Mouse (Mus musculus) hindbrain, postnatal 0 days (tissue): ENCODE data around the gene Ifnl2. TPM values are rescaled to one million over a fixed set of nuclear protein-coding genes. Genes with fewer than 3 reads are reported as not detected.
"Not testable (repeated sequence)": the region's sequence is repeated elsewhere in the genome, so short reads cannot be mapped to it uniquely, and the experiment has no call there.

ENCODE experiments used
- ATAC-seq: fragments of 200-750 bp; cut with Nextera tagmentation; 2 replicates; pipeline ENCODE4 v1.8.0; 2017; ENCODE audit warnings: mild to moderate bottlenecking, moderate TSS enrichment, moderate library complexity
- DNase-seq: peaks from one replicate; pipeline ENCODE4 v3.0.0-alpha.2; 2015; ENCODE audit warnings: low spot score
- H3K27ac ChIP-seq: fragments of 300-500 bp; sonication (generic); 2 replicates; pipeline ENCODE4 v1.5.1; 2014; ENCODE audit warnings: mild to moderate bottlenecking
- H3K27me3 ChIP-seq: fragments of 300-500 bp; sonication (generic); 2 replicates; pipeline ENCODE4 v1.6.1; 2014; ENCODE audit warnings: low read length, mixed read lengths; ENCODE audit not compliant: insufficient read depth
- H3K36me3 ChIP-seq: fragments of 300-500 bp; sonication (generic); 2 replicates; pipeline ENCODE4 v1.6.1; 2014; ENCODE audit warnings: low read length, mixed read lengths; ENCODE audit not compliant: insufficient read depth
- H3K4me1 ChIP-seq: fragments of 300-500 bp; sonication (generic); 2 replicates; pipeline ENCODE4 v1.6.1; 2014; ENCODE audit warnings: antibody characterized with exemption, low read length, mixed read lengths; ENCODE audit not compliant: insufficient read depth
- H3K4me2 ChIP-seq: fragments of 300-500 bp; sonication (generic); 2 replicates; pipeline ENCODE4 v1.6.1; 2014; ENCODE audit warnings: low read depth, mild to moderate bottlenecking, low read length, moderate library complexity, mixed read lengths
- H3K4me3 ChIP-seq: fragments of 300-500 bp; sonication (generic); 2 replicates; pipeline ENCODE4 v1.5.1; 2014; ENCODE audit warnings: low read length
- H3K9ac ChIP-seq: fragments of 300-500 bp; sonication (generic); replicated peaks from 2 replicates; pipeline ENCODE4 v1.6.1; 2014; ENCODE audit warnings: mild to moderate bottlenecking, low read length, moderate library complexity, mixed read lengths
- H3K9me3 ChIP-seq: fragments of 300-500 bp; sonication (generic); 2 replicates; pipeline ENCODE4 v1.6.1; 2016; ENCODE audit warnings: low read length, mixed read lengths
- CTCF ChIP-seq: IDR thresholded peaks from 2 replicates; pipeline ENCODE4 v1.5.1; 2016; ENCODE audit warnings: antibody characterized with exemption, control low read depth, low read depth
- WGBS: fragments of 180-500 bp; shearing (Covaris S2); extraction: QIAGEN DNeasy Blood & Tissue Kit; methylation state at CpG from one replicate; pipeline ENCODE4 v1.1.7; 2014; 5-methylcytosine and 5-hydroxymethylcytosine counted together
- polyA plus RNA-seq: library from polyadenylated mRNA; unstranded; fragments of >200 nt; fragmentation: Nextera tagmentation; extraction: Ambion mirVana; gene quantifications from 2 replicates; pipeline ENCODE4 v1.2.1, GENCODE M21; 2015
- total RNA-seq: library from RNA; depleted of rRNA; stranded (reverse); fragments of >200 nt; gene quantifications from 2 replicates; pipeline ENCODE4 v1.2.3, GENCODE M21; 2014

Ifnl2 gene
- total and polyA plus RNA-seq, 2 experiments from 2014 or later = not detected

GRCm38 (mm10) chr7:28547154-28547553 lies 36.9 kb upstream of the Ifnl2 start, which contains the start of gene Nccrp1:
Gene Nccrp1, minus strand, starts transcription at chr7:28547254.
- Histone ChIP-seq H3K4me2 (peak within 1 kb of the TSS; percentile 55), H3K4me3 (peak within 1 kb of the TSS; percentile 26), H3K27me3 (peaks cover 10% of the 10 kb centered on the region; the same call in 1 of the 2 replicates), H3K4me1 (no peaks in the 10 kb centered on the region), H3K27ac (no peak within 1 kb of the TSS), H3K9ac (no peak within 1 kb of the TSS), H3K36me3 (no peaks in the 10 kb centered on the region), H3K9me3 (no peaks in the 10 kb centered on the region)
- TF ChIP-seq CTCF = no peak
- DNase-seq (no peak), ATAC-seq (no peak)
- 4% methylated on average over 5 of the region's 5 CpGs for WGBS

GRCm38 (mm10) chr7:28546649-28547048 lies 36.4 kb upstream of the Ifnl2 start:
- Histone ChIP-seq H3K4me1 (no peaks in the 10 kb centered on the region), H3K36me3 (no peaks in the 10 kb centered on the region), H3K9ac (no peak overlapping the region), H3K27ac (no peak overlapping the region), H3K4me2 (peak overlapping the region; percentile 55), H3K9me3 (no peaks in the 10 kb centered on the region), H3K27me3 (peaks cover 10% of the 10 kb centered on the region; the same call in 1 of the 2 replicates), H3K4me3 (peak overlapping the region; percentile 26)
- DNase-seq (no peak), ATAC-seq (no peak; the same call in 1 of the 2 replicates)
- WGBS = under 1% methylated on average over 19 of the region's 22 CpGs
- TF ChIP-seq CTCF = no peak

DNA sequence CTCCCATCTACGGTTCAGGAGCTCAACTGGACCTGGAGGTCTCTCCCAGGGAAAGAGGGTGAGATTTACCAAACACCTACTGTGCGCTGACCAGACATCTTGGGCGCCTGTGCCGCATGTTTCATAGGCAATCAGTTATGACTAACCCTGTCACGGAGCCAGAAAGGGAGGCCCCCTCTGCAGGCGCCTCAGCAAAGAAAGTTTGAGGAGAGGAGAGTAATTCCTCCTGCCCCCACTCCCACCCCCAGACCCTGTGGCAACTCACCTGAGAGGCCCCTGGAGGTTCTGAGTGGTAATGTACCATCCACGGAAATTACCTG lies 35.6 kb upstream of the Ifnl2 start:
- H3K4me2 ChIP-seq = no peak overlapping the region
- 48% methylated on average over 7 of the region's 7 CpGs for WGBS

DNA sequence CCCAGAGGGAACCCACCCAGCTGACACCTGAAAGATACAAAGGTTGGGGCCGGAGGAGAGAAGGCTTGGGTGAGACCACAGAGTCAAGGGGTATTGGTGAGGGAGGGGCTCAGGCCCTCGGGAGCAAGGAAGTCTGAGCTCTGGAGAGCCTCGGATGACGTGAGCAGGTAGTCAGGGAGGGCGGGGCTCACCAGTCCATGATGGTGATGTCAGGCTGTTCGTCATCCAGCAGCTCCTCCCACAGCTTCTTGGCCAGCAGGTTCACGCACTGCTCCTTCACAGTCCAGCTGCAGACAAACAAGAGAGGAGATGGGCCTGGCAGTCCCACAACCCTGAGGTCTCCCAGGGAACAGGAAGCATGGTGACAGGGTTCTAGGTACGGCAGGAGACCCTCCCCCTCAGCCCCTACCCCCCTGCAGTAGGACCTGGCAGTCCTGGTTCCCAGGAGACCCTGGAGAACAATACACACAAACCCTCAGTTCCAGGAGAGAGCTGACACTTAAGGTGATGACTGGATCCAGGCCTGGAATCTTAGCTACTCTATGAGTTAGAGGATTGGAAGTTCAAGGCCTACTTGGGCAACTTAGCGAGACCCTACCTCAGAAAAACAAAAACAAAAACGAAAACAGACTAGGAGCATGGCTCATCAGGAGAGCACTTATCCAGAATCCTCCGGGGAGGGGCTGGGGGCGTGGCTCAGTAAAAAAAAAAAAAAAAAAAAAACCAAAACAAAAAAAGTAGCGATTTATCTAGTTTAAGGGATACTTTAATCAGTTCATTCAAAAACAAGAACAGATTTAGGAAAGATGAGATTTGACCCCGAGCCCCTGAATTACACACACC lies 35.0 kb upstream of the Ifnl2 start:
- no peak for TF ChIP-seq CTCF
- Histone ChIP-seq H3K36me3 (no peaks in the 10 kb centered on the region), H3K9ac (no peak overlapping the region), H3K4me1 (no peaks in the 10 kb centered on the region), H3K4me3 (no peak overlapping the region), H3K4me2 (no peak overlapping the region), H3K9me3 (no peaks in the 10 kb centered on the region), H3K27ac (no peak overlapping the region), H3K27me3 (peaks cover 10% of the 10 kb centered on the region; the same call in 1 of the 2 replicates)
- ATAC-seq (peak; percentile 38; the same call in 1 of the 2 replicates), DNase-seq (no peak)
- 32% methylated on average over 14 of the region's 14 CpGs for WGBS

More for the DNA sequence above, 35.6 kb upstream of the Ifnl2 start:
- no peaks in the 10 kb centered on the region for H3K4me1 ChIP-seq
- no peaks in the 10 kb centered on the region for H3K9me3 ChIP-seq
- no peak overlapping the region for H3K27ac ChIP-seq
- TF ChIP-seq CTCF = no peak
- H3K9ac ChIP-seq = no peak overlapping the region
- no peak overlapping the region for H3K4me3 ChIP-seq
- DNase-seq (no peak), ATAC-seq (no peak)
- no peaks in the 10 kb centered on the region for H3K36me3 ChIP-seq
- H3K27me3 ChIP-seq = peaks cover 10% of the 10 kb centered on the region; the same call in 1 of the 2 replicates

GRCm38 (mm10) chr7:28544051-28544601 lies 33.9 kb upstream of the Ifnl2 start:
- peak; percentile 58; the same call in 1 of the 2 replicates for ATAC-seq
- 2% methylated on average over 24 of the region's 27 CpGs for WGBS
- Histone ChIP-seq H3K4me1 (no peaks in the 10 kb centered on the region), H3K9ac (no peak overlapping the region), H3K4me3 (peak overlapping the region; percentile 13; the same call in 1 of the 2 replicates), H3K9me3 (no peaks in the 10 kb centered on the region), H3K36me3 (no peaks in the 10 kb centered on the region), H3K4me2 (peak overlapping the region; percentile 46), H3K27ac (no peak overlapping the region), H3K27me3 (peaks cover 10% of the 10 kb centered on the region; the same call in 1 of the 2 replicates)
- TF ChIP-seq CTCF = no peak
- DNase-seq = no peak

DNA sequence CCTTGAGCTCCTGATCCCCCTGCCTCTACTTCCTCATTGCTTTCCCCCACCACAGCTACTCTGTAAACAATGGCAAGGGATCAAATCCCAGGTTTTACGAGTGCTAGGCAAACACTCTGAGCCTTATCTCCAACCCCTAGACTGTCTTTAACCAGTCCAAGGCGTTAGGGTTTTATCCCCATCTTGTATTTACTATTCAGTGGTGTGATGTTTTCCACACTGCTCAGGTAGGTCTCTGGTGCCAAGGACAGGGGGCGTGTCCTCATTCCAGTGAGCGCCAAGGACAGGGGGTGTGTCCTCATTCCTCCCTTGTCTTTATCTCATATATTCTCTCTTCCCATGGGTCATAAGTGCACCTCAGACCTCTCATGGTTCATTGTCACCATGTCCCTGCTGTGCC lies 30.3 kb upstream of the Ifnl2 start, which contains the start of gene Sycn:
Gene Sycn (plus strand): TSS at position 360 of the 400 bp plus-strand sequence.
- Histone ChIP-seq H3K4me2 (no peak within 1 kb of the TSS), H3K9ac (no peak within 1 kb of the TSS), H3K27me3 (0 out of 2 replicates have a peak, but pooled peaks cover 3% of the 10 kb centered on the region), H3K4me1 (no peaks in the 10 kb centered on the region), H3K9me3 (no peaks in the 10 kb centered on the region), H3K4me3 (no peak within 1 kb of the TSS), H3K36me3 (no peaks in the 10 kb centered on the region), H3K27ac (no peak within 1 kb of the TSS)
- ATAC-seq = no peak
- no peak for TF ChIP-seq CTCF
- 83% methylated on average over 4 of the region's 4 CpGs for WGBS
- no peak for DNase-seq

DNA sequence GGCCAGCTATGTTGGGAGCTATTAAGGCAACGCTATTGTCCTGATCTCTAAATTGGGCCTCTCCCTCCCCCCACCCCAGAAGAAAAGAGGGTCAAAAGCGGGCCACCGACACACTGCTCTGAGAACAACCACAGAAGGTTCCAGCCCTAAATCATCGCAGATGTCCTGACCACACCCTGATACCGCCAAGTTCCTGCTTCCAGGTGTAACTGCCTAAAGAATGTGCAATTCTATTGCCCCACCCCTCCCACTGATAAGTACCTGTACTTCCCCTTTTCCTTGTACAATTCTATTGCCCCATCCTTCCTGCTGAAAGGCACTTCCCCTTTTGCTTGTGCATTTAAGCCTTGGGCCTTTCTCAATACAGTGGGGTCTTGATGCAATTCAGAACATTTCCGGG lies 28.6 kb upstream of the Ifnl2 start:
- H3K27ac ChIP-seq, H3K27me3 ChIP-seq, ATAC-seq, H3K36me3 ChIP-seq, H3K9ac ChIP-seq, H3K4me2 ChIP-seq, DNase-seq, H3K4me3 ChIP-seq, H3K9me3 ChIP-seq, H3K4me1 ChIP-seq: not testable (repeated sequence)
- WGBS = 89% methylated on average over 6 of the region's 6 CpGs
